Mouse (Mus musculus): Measurements from ENCODE around the gene Lrrc31. TPM values are rescaled to one million over a fixed set of nuclear protein-coding genes. Genes with fewer than 3 reads are reported as not detected.

The Lrrc31 gene
- polyA plus RNA-seq, 2 experiments = 0.10 TPM

DNA sequence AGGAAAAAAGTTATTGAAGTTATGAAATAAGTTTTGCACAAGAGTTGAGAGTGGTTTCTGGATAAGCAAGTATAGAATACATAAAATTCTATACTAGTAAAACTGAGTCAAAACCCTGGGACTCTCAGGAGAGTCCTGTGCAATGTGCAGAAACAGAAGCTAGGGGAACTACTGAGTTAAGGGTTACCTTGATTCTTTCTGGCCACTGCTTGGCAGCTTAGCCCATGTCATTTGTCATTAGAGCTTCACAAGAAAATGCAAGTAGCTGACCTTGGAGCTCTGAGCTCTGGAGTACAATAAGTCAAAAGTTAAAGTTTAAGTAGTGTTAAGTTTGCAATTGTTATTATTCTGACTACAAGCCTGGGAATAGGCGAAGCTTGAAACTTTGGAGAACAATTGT is 13.7 kb upstream of the Lrrc31 start:
- Histone ChIP-seq H3K4me3 (replicated peaks; ENCODE audit: low read length) (no peak overlapping the region), H3K9me3 (ENCODE audit: control insufficient read depth, low read length) (no peaks in the 10 kb centered on the region), H3K4me1 (ENCODE audit: control insufficient read depth, insufficient read depth, low read length) (no peaks in the 10 kb centered on the region), H3K27ac (replicated peaks; ENCODE audit: low read depth, low read length) (no peak overlapping the region), H3K27me3 (ENCODE audit: control insufficient read depth, insufficient read depth, low read length) (no peaks in the 10 kb centered on the region), H3K36me3 (ENCODE audit: control insufficient read depth, insufficient read depth, low read length) (no peaks in the 10 kb centered on the region), H3K9ac (ENCODE audit: low read depth, low read length, severe bottlenecking) (no peak overlapping the region), H3K4me2 (replicated peaks; ENCODE audit: low read depth, low read length, severe bottlenecking) (no peak overlapping the region)
- no peak for TF ChIP-seq POLR2A (IDR thresholded peaks at IDR 0.05; ENCODE audit: borderline replicate concordance, extremely low read depth, insufficient read depth, insufficient read length)
- no peak for ATAC-seq (ENCODE audit: low FRiP score, low read depth)
- DNase-seq (ENCODE audit: low spot score) = no peak
- 88% methylated on average over 1 of the region's 1 CpGs for WGBS

DNA sequence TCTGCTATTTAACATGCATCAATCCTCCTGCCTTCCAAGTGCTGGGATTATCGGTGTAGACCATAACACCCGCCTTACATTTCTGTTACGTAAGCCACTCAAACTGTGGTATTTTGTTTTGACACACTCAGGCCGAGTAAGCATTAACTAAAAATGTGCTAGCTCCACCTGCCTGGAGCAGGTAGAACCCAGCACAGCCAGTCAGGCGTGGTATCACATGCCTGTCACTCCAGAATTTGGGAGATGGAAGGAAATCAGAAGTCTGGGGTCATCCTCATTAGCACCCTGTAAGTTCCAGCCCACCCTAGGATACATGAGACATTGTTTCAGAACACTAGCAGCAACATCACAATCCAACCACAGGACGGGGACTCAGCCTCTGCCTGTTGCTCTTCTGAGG is 10.5 kb upstream of the Lrrc31 start:
- ATAC-seq (ENCODE audit: low FRiP score, low read depth) (no peak), DNase-seq (ENCODE audit: low spot score) (no peak)
- Histone ChIP-seq H3K36me3 (ENCODE audit: control insufficient read depth, insufficient read depth, low read length) (no peaks in the 10 kb centered on the region), H3K27me3 (ENCODE audit: control insufficient read depth, insufficient read depth, low read length) (no peaks in the 10 kb centered on the region), H3K4me1 (ENCODE audit: control insufficient read depth, insufficient read depth, low read length) (no peaks in the 10 kb centered on the region), H3K4me3 (replicated peaks; ENCODE audit: low read length) (no peak overlapping the region), H3K9ac (ENCODE audit: low read depth, low read length, severe bottlenecking) (no peak overlapping the region), H3K9me3 (ENCODE audit: control insufficient read depth, low read length) (no peaks in the 10 kb centered on the region), H3K27ac (replicated peaks; ENCODE audit: low read depth, low read length) (no peak overlapping the region), H3K4me2 (replicated peaks; ENCODE audit: low read depth, low read length, severe bottlenecking) (no peak overlapping the region)
- 85% methylated on average over 6 of the region's 6 CpGs for WGBS
- TF ChIP-seq POLR2A (IDR thresholded peaks at IDR 0.05; ENCODE audit: borderline replicate concordance, extremely low read depth, insufficient read depth, insufficient read length) = no peak

DNA sequence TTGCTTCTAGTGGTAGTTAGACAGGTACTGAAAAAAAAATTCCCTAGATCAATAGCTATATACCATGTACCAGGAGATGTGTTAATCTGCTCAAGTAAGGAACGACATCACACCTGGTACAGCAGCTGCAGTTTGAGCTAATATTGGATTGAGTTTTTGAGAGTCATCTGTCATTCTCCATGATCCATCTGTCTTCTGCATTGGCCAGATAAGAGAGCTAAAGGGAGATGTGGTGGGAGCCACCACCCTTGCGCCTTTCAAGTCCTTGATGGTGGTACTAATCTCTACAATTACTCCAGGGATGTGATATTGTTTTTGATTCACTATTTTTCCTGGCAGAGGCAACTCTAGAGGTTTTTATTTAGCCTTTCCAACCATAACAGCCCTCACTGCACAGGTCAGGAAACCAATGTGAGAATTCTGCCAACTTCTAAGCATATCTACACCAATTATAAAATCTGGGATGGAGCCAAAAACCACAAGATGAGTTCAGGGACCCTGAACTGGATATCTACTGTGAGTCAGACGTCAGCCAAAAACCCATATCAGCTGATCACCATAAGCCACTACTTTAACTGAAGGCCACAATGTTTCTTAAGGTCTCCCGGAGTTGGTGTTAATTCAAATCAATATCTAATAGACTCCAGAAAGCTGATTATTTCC is 7.1 kb upstream of the Lrrc31 start:
- Histone ChIP-seq H3K27me3 (ENCODE audit: control insufficient read depth, insufficient read depth, low read length) (no peaks in the 10 kb centered on the region), H3K4me1 (ENCODE audit: control insufficient read depth, insufficient read depth, low read length) (no peaks in the 10 kb centered on the region), H3K9ac (ENCODE audit: low read depth, low read length, severe bottlenecking) (no peak overlapping the region), H3K4me2 (replicated peaks; ENCODE audit: low read depth, low read length, severe bottlenecking) (no peak overlapping the region), H3K9me3 (ENCODE audit: control insufficient read depth, low read length) (no peaks in the 10 kb centered on the region), H3K27ac (replicated peaks; ENCODE audit: low read depth, low read length) (no peak overlapping the region), H3K4me3 (replicated peaks; ENCODE audit: low read length) (no peak overlapping the region), H3K36me3 (ENCODE audit: control insufficient read depth, insufficient read depth, low read length) (no peaks in the 10 kb centered on the region)
- ATAC-seq (ENCODE audit: low FRiP score, low read depth) (no peak), DNase-seq (ENCODE audit: low spot score) (no peak)
- no peak for TF ChIP-seq POLR2A (IDR thresholded peaks at IDR 0.05; ENCODE audit: borderline replicate concordance, extremely low read depth, insufficient read depth, insufficient read length)
- 78% methylated on average over 4 of the region's 4 CpGs for WGBS

DNA sequence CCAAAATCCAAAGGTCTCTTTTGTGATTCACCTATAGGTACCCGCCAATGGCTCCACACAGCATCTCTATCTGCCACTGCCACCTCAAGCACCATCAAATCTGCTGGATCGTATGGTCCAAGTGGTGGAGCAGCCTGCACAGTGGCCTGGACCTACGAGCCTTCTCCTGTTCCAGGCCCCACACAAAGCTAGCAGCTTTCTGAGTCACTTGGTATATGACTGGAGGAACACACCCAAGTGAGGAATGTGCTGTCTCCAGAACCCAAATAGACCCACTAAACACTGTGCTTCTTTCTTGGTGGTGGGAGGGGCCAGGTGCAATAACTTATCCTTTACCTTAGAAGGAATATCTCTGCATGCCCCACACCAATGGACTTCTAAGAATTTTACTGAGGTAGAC is 6.3 kb upstream of the Lrrc31 start:
- Histone ChIP-seq H3K27me3 (ENCODE audit: control insufficient read depth, insufficient read depth, low read length) (no peaks in the 10 kb centered on the region), H3K4me2 (replicated peaks; ENCODE audit: low read depth, low read length, severe bottlenecking) (no peak overlapping the region), H3K9ac (ENCODE audit: low read depth, low read length, severe bottlenecking) (no peak overlapping the region), H3K36me3 (ENCODE audit: control insufficient read depth, insufficient read depth, low read length) (no peaks in the 10 kb centered on the region), H3K4me1 (ENCODE audit: control insufficient read depth, insufficient read depth, low read length) (no peaks in the 10 kb centered on the region), H3K4me3 (replicated peaks; ENCODE audit: low read length) (no peak overlapping the region), H3K27ac (replicated peaks; ENCODE audit: low read depth, low read length) (no peak overlapping the region), H3K9me3 (ENCODE audit: control insufficient read depth, low read length) (no peaks in the 10 kb centered on the region)
- TF ChIP-seq POLR2A (IDR thresholded peaks at IDR 0.05; ENCODE audit: borderline replicate concordance, extremely low read depth, insufficient read depth, insufficient read length) = no peak
- no peak for DNase-seq (ENCODE audit: low spot score)
- ATAC-seq (ENCODE audit: low FRiP score, low read depth) = no peak
- 91% methylated on average over 3 of the region's 3 CpGs for WGBS

DNA sequence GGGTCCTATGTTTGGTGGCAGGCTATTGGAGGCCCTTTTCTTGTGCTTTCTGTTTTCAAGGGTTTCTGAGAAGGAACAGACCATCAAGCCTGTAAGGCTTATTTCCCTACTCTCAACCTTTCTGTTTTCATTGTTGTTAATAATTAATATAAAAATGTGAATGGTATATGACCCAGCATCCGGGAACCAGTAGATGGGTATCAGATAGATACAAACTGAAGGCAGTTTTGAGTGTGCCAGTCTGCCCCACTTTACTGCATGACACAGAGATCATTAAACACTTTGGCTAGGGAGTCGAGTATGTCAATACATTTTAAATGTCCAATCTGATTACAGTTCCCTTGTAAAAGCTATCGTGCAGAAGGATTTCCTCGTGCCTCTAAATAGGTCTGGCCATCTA is 1.8 kb downstream of the Lrrc31 start:
- Histone ChIP-seq H3K27ac (replicated peaks; ENCODE audit: low read depth, low read length) (no peak overlapping the region), H3K36me3 (ENCODE audit: control insufficient read depth, insufficient read depth, low read length) (no peaks in the 10 kb centered on the region), H3K4me2 (replicated peaks; ENCODE audit: low read depth, low read length, severe bottlenecking) (no peak overlapping the region), H3K27me3 (ENCODE audit: control insufficient read depth, insufficient read depth, low read length) (no peaks in the 10 kb centered on the region), H3K9me3 (ENCODE audit: control insufficient read depth, low read length) (no peaks in the 10 kb centered on the region), H3K9ac (ENCODE audit: low read depth, low read length, severe bottlenecking) (no peak overlapping the region), H3K4me1 (ENCODE audit: control insufficient read depth, insufficient read depth, low read length) (no peaks in the 10 kb centered on the region), H3K4me3 (replicated peaks; ENCODE audit: low read length) (no peak overlapping the region)
- DNase-seq (ENCODE audit: low spot score) = no peak
- ATAC-seq (ENCODE audit: low FRiP score, low read depth) = no peak
- no peak for TF ChIP-seq POLR2A (IDR thresholded peaks at IDR 0.05; ENCODE audit: borderline replicate concordance, extremely low read depth, insufficient read depth, insufficient read length)
- WGBS = 49% methylated on average over 4 of the region's 4 CpGs
